Mouse (Mus musculus) B cell, adult (primary cell): ENCODE data around the gene Gm21860. TPM values are rescaled to one million over a fixed set of nuclear protein-coding genes. Genes with fewer than 3 reads are reported as not detected.

Experiments used
- total RNA-seq: library from RNA; stranded (reverse); gene quantifications from 4 replicates; pipeline ENCODE4 v1.2.4, GENCODE M21; 2023; ENCODE audit not compliant: inconsistent age

Gm21860 gene
- not detected in 4 replicates for total RNA-seq

DNA sequence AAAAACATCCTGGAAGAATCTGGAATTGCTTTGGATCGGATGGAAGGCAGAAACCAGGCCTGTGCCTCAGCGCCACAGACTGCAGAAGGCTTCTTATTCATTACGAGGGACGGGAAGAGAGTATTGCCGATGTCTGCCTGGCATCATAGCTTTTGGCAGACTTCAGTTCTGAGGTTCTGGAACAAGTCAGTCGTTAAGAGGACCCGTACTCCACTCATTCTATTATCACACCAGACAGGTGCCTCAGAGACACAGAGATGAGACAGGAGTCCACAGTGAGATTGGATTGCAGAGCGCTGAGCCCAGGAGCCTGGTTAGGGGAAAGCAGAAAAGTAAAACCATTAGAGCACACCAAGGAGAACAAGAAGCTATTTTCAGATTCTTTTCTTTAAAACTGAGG lies at the start of gene Gm21860:
Gene Gm21860, minus strand, starts transcription at position 101 of the 400 bp plus-strand sequence.

DNA sequence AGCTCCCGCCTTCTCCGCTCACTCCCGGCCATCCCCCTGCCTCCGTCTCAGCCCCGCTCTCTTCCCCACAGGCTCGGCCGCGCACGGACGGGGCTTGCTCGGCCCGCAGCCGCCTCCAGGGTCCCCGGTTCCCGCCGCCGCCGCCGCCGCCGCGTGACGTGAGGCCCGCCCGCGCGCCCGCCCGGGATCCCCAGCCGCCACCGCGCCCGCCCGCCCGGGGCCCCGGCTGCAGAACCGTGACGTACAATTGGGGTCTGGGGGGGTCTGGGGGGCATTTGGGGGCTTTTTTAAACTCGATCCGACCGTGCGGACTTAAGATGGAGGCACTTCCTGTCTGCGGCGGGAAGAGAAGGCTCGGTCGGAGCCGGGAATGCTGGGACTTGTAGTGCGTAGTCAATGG lies 29.8 kb upstream of the Gm21860 start, which contains the start of gene Gm47283:
Gene Gm47283, plus strand, starts transcription at position 301 of the 400 bp plus-strand sequence.

Other genes with a start within 250 kb of the Gm21860 start
- gene Gm47283, start 29.9 kb upstream of the Gm21860 start, total RNA-seq, result not detected in 4 replicates
- not detected in 4 replicates for gene Gm21748, start 84.4 kb upstream of the Gm21860 start, total RNA-seq